Mouse (Mus musculus) CD8-positive naive resting alpha-beta T cell, adult 2 months (primary cell): ENCODE results near the gene Satl1.
A peak's percentile ranks its signal among the peaks of the same experiment; 100 is the strongest.

ENCODE experiments used
- DNase-seq, 2 experiments: peaks; one replicate each; pipeline ENCODE4 v3.0.0; 2022; ENCODE audit warnings: low read depth in 2 of 2, low spot score in 2 of 2

Gene Satl1

GRCm38 (mm10) chrX:112406679-112407078 lies at the start of gene Satl1:
Gene Satl1, minus strand, starts transcription at chrX:112406779.
- no peak for DNase-seq

GRCm38 (mm10) chrX:112438064-112438463 lies 31.5 kb upstream of the Satl1 start:
- no peak for DNase-seq

GRCm38 (mm10) chrX:112437580-112437979 lies 31.0 kb upstream of the Satl1 start:
- DNase-seq: no peak

- DNase-seq: peak in 1 of 2 experiments; percentile 5
Measured at GRCm38 (mm10) chrX:112422998-112423397, 16.4 kb upstream of the Satl1 start.

- DNase-seq: no peak
Measured at GRCm38 (mm10) chrX:112412309-112412708, 5.7 kb upstream of the Satl1 start.

- peak; percentile 42 to 50 for DNase-seq
Measured at GRCm38 (mm10) chrX:112370577-112371410, 35.8 kb downstream of the Satl1 start.

GRCm38 (mm10) chrX:112368426-112368825 lies 38.2 kb downstream of the Satl1 start:
- no peak for DNase-seq

GRCm38 (mm10) chrX:112348395-112348791 lies 58.2 kb downstream of the Satl1 start:
- no peak for DNase-seq

GRCm38 (mm10) chrX:112347467-112348394 lies 58.8 kb downstream of the Satl1 start:
- no peak for DNase-seq

GRCm38 (mm10) chrX:112339486-112339885 lies 67.1 kb downstream of the Satl1 start:
- no peak for DNase-seq
